Mouse (Mus musculus): ENCODE results near the gene Myo1b. TPM values are rescaled to one million over a fixed set of nuclear protein-coding genes. Genes with fewer than 3 reads are reported as not detected.

Gene Myo1b
- 161 TPM for polyA plus RNA-seq (2014; fragmentation: Illumina TruSeq; extraction: RNeasy Lipid Tissue Mini Kit (QIAGEN cat#74804); ENCODE audit: low read depth, low replicate concordance)

DNA sequence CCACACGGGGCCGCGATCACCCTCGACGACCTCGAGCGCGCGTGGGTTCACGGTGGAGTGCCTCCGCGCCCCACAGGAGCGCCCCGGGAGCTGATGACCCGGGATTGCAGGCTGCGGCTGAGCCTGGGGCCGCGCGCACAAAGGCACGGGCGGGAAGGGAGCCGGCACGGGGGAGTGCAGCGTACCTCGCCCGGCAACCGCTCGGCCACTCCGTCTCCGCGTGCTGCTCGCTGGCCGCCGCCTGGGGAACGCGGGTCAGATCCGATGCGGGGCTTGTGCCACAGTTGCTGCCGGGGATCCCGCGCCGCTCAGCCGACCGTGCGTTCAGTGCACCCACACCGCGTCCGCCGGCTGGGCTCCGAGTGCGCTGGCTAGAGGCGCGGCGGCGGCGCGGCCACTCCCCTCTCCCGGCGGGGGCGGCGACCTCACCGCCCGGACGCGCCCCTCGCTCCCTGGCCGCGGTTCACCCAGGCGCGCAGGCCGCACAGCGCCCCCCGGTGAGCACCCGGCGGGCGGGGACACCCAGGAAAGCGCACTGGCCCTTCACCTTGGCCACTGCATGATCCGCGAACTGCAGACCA, at the start of gene Myo1b:
Gene Myo1b (minus strand): TSS at position 496 of the 581 bp plus-strand sequence.

Other genes with a start within 250 kb of the Myo1b start
- gene Stat4, start 71.1 kb upstream of the Myo1b start, polyA plus RNA-seq (2014; fragmentation: Illumina TruSeq; extraction: RNeasy Lipid Tissue Mini Kit (QIAGEN cat#74804); ENCODE audit: low read depth, low replicate concordance): 1.0 TPM
- 43.3 TPM for gene Stat1, start 203.4 kb upstream of the Myo1b start, polyA plus RNA-seq (2014; fragmentation: Illumina TruSeq; extraction: RNeasy Lipid Tissue Mini Kit (QIAGEN cat#74804); ENCODE audit: low read depth, low replicate concordance)